Mouse (Mus musculus): Measurements from ENCODE around the gene Pth. TPM values are rescaled to one million over a fixed set of nuclear protein-coding genes. Genes with fewer than 3 reads are reported as not detected.
A peak's percentile ranks its signal among the peaks of the same experiment; 100 is the strongest.

The Pth gene
- polyA plus RNA-seq, 1 experiment, result not detected

GRCm38 (mm10) chr7:113372682-113373081, 15.7 kb downstream of the Pth start:
- 88% methylated on average over 1 of the region's 1 CpGs for WGBS
- TF ChIP-seq CTCF (conservative IDR thresholded peaks at IDR 0.05; ENCODE audit: insufficient read depth, insufficient read length, low read depth, low read length) (no peak), POLR2A (IDR thresholded peaks at IDR 0.05; ENCODE audit: low read depth, low read length) (no peak)

GRCm38 (mm10) chr7:113369620-113370340, 18.6 kb downstream of the Pth start:
- Histone ChIP-seq H3K4me1 (ENCODE audit: control insufficient read depth, insufficient read depth, low read length) (peaks cover 4% of the 10 kb centered on the region; the same call in 1 of the 2 replicates), H3K4me3 (ENCODE audit: insufficient read depth, low read depth, low read length) (peak overlapping the region; percentile 79), H3K27me3 (replicated peaks; ENCODE audit: control insufficient read depth, insufficient read depth, low read length) (no peaks in the 10 kb centered on the region), H3K36me3 (ENCODE audit: control insufficient read depth, insufficient read depth, low read length) (no peaks in the 10 kb centered on the region), H3K27ac (ENCODE audit: insufficient read depth, low read depth, low read length) (no peak overlapping the region)
- DNase-seq, result peak; percentile 84
- WGBS, result under 1% methylated on average over 44 of the region's 44 CpGs
- TF ChIP-seq CTCF (conservative IDR thresholded peaks at IDR 0.05; ENCODE audit: insufficient read depth, insufficient read length, low read depth, low read length) (peak; percentile 39; the same call in 1 of the 2 replicates), POLR2A (IDR thresholded peaks at IDR 0.05; ENCODE audit: low read depth, low read length) (no peak)

More at GRCm38 (mm10) chr7:113372682-113373081, 15.7 kb downstream of the Pth start:
- Histone ChIP-seq H3K36me3 (ENCODE audit: control insufficient read depth, insufficient read depth, low read length) (no peaks in the 10 kb centered on the region), H3K4me1 (ENCODE audit: control insufficient read depth, insufficient read depth, low read length) (peaks cover 4% of the 10 kb centered on the region; the same call in 1 of the 2 replicates), H3K27ac (ENCODE audit: insufficient read depth, low read depth, low read length) (no peak overlapping the region), H3K4me3 (ENCODE audit: insufficient read depth, low read depth, low read length) (no peak overlapping the region), H3K27me3 (replicated peaks; ENCODE audit: control insufficient read depth, insufficient read depth, low read length) (no peaks in the 10 kb centered on the region)
- DNase-seq, result no peak

- WGBS, result under 1% methylated on average over 64 of the region's 64 CpGs
- Histone ChIP-seq H3K36me3 (ENCODE audit: control insufficient read depth, insufficient read depth, low read length) (no peaks in the 10 kb centered on the region), H3K4me1 (ENCODE audit: control insufficient read depth, insufficient read depth, low read length) (peaks cover 4% of the 10 kb centered on the region; the same call in 1 of the 2 replicates), H3K27ac (ENCODE audit: insufficient read depth, low read depth, low read length) (peak within 1 kb of the TSS; percentile 26; the same call in 1 of the 2 replicates), H3K27me3 (replicated peaks; ENCODE audit: control insufficient read depth, insufficient read depth, low read length) (no peaks in the 10 kb centered on the region), H3K4me3 (ENCODE audit: insufficient read depth, low read depth, low read length) (peak within 1 kb of the TSS; percentile 79)
- TF ChIP-seq POLR2A (IDR thresholded peaks at IDR 0.05; ENCODE audit: low read depth, low read length) (peak; percentile 83), CTCF (conservative IDR thresholded peaks at IDR 0.05; ENCODE audit: insufficient read depth, insufficient read length, low read depth, low read length) (no peak)
- DNase-seq, result peak; percentile 99
These were observed 19.4 kb downstream of the Pth start, which contains the start of gene Btbd10 for GRCm38 (mm10) chr7:113368746-113369619. Btbd10 (minus strand) TSS chr7:113369392.

- H3K27ac ChIP-seq (ENCODE audit: insufficient read depth, low read depth, low read length), result no peak overlapping the region
- 90% methylated on average over 4 of the region's 4 CpGs for WGBS
- H3K4me1 ChIP-seq (ENCODE audit: control insufficient read depth, insufficient read depth, low read length), result peaks cover 4% of the 10 kb centered on the region; the same call in 1 of the 2 replicates
- no peaks in the 10 kb centered on the region for H3K36me3 ChIP-seq (ENCODE audit: control insufficient read depth, insufficient read depth, low read length)
- DNase-seq, result no peak
- no peak overlapping the region for H3K4me3 ChIP-seq (ENCODE audit: insufficient read depth, low read depth, low read length)
- TF ChIP-seq POLR2A (IDR thresholded peaks at IDR 0.05; ENCODE audit: low read depth, low read length) (no peak), CTCF (conservative IDR thresholded peaks at IDR 0.05; ENCODE audit: insufficient read depth, insufficient read length, low read depth, low read length) (no peak)
- no peaks in the 10 kb centered on the region for H3K27me3 ChIP-seq (replicated peaks; ENCODE audit: control insufficient read depth, insufficient read depth, low read length)
These were observed 20.9 kb downstream of the Pth start for GRCm38 (mm10) chr7:113367440-113367839.

GRCm38 (mm10) chr7:113349089-113349488, 39.3 kb downstream of the Pth start:
- DNase-seq, result no peak
- Histone ChIP-seq H3K27ac (ENCODE audit: insufficient read depth, low read depth, low read length) (no peak overlapping the region), H3K27me3 (replicated peaks; ENCODE audit: control insufficient read depth, insufficient read depth, low read length) (no peaks in the 10 kb centered on the region), H3K36me3 (ENCODE audit: control insufficient read depth, insufficient read depth, low read length) (no peaks in the 10 kb centered on the region), H3K4me3 (ENCODE audit: insufficient read depth, low read depth, low read length) (no peak overlapping the region), H3K4me1 (ENCODE audit: control insufficient read depth, insufficient read depth, low read length) (no peaks in the 10 kb centered on the region)
- no peak for TF ChIP-seq POLR2A (IDR thresholded peaks at IDR 0.05; ENCODE audit: low read depth, low read length)
- WGBS, result 91% methylated on average over 1 of the region's 1 CpGs

- WGBS, result 98% methylated on average over 2 of the region's 2 CpGs
- Histone ChIP-seq H3K4me3 (ENCODE audit: insufficient read depth, low read depth, low read length) (no peak overlapping the region), H3K27ac (ENCODE audit: insufficient read depth, low read depth, low read length) (no peak overlapping the region), H3K4me1 (ENCODE audit: control insufficient read depth, insufficient read depth, low read length) (no peaks in the 10 kb centered on the region), H3K36me3 (ENCODE audit: control insufficient read depth, insufficient read depth, low read length) (no peaks in the 10 kb centered on the region), H3K27me3 (replicated peaks; ENCODE audit: control insufficient read depth, insufficient read depth, low read length) (no peaks in the 10 kb centered on the region)
- DNase-seq, result no peak
- TF ChIP-seq CTCF (conservative IDR thresholded peaks at IDR 0.05; ENCODE audit: insufficient read depth, insufficient read length, low read depth, low read length), result no peak
- TF ChIP-seq POLR2A (IDR thresholded peaks at IDR 0.05; ENCODE audit: low read depth, low read length), result no peak
These were observed 40.7 kb downstream of the Pth start for GRCm38 (mm10) chr7:113347694-113348093.

- no peak overlapping the region for H3K27ac ChIP-seq (ENCODE audit: insufficient read depth, low read depth, low read length)
- 49% methylated on average over 4 of the region's 4 CpGs for WGBS
- H3K27me3 ChIP-seq (replicated peaks; ENCODE audit: control insufficient read depth, insufficient read depth, low read length), result no peaks in the 10 kb centered on the region
- no peak for DNase-seq
- no peak overlapping the region for H3K4me3 ChIP-seq (ENCODE audit: insufficient read depth, low read depth, low read length)
- no peaks in the 10 kb centered on the region for H3K36me3 ChIP-seq (ENCODE audit: control insufficient read depth, insufficient read depth, low read length)
- no peaks in the 10 kb centered on the region for H3K4me1 ChIP-seq (ENCODE audit: control insufficient read depth, insufficient read depth, low read length)
- TF ChIP-seq CTCF (conservative IDR thresholded peaks at IDR 0.05; ENCODE audit: insufficient read depth, insufficient read length, low read depth, low read length), result no peak
- TF ChIP-seq POLR2A (IDR thresholded peaks at IDR 0.05; ENCODE audit: low read depth, low read length), result no peak
These were observed 41.1 kb downstream of the Pth start for GRCm38 (mm10) chr7:113347271-113347670.

Other genes with a start within 250 kb of the Pth start
- gene Arntl, start 181.1 kb downstream of the Pth start, polyA plus RNA-seq (2012; rRNA removed), result 6.0 and 7.3 TPM in 2 replicates
- gene Btbd10, start 19.2 kb downstream of the Pth start, polyA plus RNA-seq (2012; rRNA removed), result 7.4 TPM in 2 replicates
- gene Far1, start 125.3 kb upstream of the Pth start, polyA plus RNA-seq (2012; rRNA removed), result 23.1 and 28.6 TPM in 2 replicates

Data from kidney, adult 2 months (tissue).